Mouse (Mus musculus): ENCODE measurements around the gene Babam2.

Babam2 gene

GRCm38 (mm10) chr5:31840406-31840805, 142.9 kb downstream of the Babam2 start:
- 86% methylated on average over 1 of the region's 1 CpGs for WGBS

GRCm38 (mm10) chr5:31844856-31845255, 147.4 kb downstream of the Babam2 start:
- WGBS: 93% methylated on average over 3 of the region's 3 CpGs

- WGBS: 58% methylated on average over 1 of the region's 1 CpGs
These were observed 155.3 kb downstream of the Babam2 start for GRCm38 (mm10) chr5:31852786-31853185.

DNA sequence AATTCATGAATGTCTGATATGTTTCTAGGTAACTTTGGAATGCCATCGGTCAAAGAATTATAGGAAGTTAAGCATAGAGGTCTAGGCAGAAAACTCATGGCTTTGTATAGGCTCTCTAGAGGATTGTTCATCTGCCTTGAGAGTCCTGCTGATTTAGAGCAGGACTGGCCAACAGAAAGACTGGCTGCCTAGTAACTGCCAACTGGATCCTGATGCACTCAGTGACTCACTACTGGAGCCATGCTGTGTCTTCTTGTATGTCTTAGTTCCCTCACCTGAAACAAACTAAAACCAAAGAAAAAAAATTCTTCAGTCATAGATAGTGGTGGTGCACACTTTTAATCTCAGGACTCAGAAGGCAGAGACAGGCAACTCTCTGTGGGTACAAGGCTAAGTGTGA, 156.3 kb downstream of the Babam2 start:
- 92% methylated on average over 1 of the region's 1 CpGs for WGBS

GRCm38 (mm10) chr5:31858877-31859276, 161.4 kb downstream of the Babam2 start:
- 91% methylated on average over 10 of the region's 10 CpGs for WGBS

DNA sequence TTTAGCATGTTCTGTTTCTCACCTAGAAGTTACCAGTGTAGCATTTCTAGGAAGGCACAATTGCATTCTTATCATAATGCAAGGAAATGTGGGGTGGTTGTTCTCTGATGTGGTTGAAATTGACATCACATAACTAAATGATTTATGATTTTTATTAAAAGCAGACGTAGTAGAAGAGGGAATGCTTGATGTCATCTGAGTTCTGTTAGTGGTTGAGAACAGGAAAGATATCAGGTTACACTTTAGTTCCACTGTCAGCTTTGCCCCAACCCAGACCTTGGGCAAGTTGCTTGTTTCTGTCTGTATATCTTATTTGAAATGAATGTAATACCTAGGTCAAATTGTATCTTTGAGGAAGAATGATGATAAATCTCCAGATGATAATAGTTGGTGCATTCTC, 162.9 kb downstream of the Babam2 start:
- WGBS: 91% methylated on average over 1 of the region's 1 CpGs

- WGBS: 96% methylated on average over 5 of the region's 5 CpGs
These were observed 163.5 kb downstream of the Babam2 start for GRCm38 (mm10) chr5:31860831-31861624.

DNA sequence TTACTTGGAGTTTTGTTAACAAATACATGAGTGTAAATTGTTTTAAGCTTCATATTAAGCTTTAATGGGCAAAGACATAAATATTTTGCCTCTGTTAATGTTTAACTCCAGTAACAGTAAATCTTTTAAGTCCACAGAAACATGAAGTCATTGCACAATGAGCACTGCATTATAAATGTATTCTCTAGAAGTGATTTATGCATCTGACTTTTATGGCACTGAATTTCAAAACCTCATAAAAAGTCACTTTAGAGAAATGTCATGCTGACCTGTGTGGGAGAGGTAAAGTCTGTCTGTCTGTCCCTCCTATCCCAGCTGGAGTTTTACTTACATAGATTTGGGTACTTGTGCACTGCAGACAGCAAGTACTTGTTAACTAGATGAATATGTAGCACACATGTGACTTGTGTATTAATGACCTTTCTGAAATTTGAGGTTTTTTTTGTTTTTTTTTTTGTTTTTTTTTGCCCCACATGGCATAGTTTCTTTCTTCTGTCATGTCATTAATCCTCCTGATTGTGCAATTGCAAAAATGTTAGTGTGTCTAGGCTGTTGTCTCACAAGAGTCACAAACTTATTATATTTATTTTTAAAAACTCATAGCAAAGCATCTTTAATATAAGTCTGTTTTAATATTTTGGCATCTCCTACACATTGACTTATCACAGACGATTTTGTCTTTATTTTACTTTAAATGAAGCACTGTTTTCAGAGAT, 165.4 kb downstream of the Babam2 start:
- 79% methylated on average over 1 of the region's 1 CpGs for WGBS

GRCm38 (mm10) chr5:31864095-31864494, 166.6 kb downstream of the Babam2 start:
- 79% methylated on average over 2 of the region's 2 CpGs for WGBS

- WGBS: 78% methylated on average over 3 of the region's 3 CpGs
These were observed 168.6 kb downstream of the Babam2 start for GRCm38 (mm10) chr5:31866071-31866470.

DNA sequence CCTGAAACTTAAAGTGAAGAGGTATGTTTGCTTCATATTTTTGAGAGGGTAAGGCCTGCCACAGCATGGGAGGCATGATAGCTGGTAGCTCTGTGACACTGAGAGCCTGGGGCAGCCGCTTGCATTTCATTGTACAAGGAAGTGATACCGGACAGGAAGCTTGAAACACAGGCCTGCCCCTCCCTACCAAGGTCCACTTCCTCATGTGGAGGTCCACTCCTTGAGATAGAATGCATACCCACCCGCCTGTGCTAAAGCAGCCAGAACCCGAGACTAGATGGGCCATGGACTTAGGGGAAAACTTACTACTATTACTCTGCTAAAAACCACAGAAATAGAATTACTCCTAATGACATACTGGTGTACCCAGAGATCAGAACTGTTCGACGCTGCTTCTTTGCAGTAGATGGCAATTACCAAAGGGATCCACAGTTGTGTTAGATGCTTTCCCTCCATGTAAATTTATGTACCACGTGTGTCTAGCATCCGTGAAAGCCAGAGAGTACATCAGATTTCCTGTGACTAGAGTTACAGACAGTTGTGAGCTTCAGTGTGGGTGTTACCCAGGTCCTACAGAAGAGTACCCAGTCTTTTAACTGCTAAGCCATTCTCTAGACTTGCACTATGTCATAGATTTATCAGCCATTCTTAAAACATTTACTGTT, 173.5 kb downstream of the Babam2 start:
- 77% methylated on average over 8 of the region's 8 CpGs for WGBS

DNA sequence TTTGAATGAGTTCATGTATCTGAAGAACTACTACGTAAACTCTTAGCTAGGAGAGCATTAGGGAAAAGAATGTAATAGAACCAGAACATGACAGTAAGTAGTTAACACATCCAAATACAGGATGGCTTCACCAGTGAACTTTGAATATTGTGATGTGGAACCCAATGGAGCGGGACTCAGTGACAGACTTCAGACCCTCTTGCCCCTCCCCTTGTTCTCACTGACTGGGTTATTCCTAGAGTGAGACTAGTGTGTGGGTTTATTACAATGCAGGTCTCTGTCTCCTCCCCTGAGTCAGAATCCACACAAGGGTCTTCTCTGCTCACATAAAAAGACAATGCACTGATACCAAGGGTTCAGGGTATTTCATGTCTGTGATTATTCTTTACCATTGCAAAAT, 175.8 kb downstream of the Babam2 start:
- WGBS: 97% methylated on average over 2 of the region's 2 CpGs

DNA sequence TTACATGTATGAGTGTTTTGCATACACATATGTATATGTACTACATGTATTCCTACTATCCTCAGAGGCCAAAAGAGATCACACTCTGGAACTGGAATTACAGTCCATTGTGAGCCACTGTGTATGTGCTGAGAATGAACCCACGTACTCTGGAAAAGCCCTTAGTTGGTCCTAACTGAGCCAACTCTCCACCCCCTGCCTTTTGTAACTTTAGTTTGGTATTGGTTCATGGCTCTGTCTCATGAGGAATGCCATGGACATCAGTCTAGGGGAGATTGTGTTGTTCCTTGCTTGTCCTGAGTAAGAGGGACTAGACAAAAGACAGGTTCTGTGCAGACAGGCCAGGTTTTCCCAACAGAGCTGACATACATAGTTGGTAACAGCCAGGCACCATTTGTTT, 177.1 kb downstream of the Babam2 start:
- 68% methylated on average over 1 of the region's 1 CpGs for WGBS

- 92% methylated on average over 3 of the region's 3 CpGs for WGBS
These were observed 178.0 kb downstream of the Babam2 start for GRCm38 (mm10) chr5:31875443-31875842.

- 68% methylated on average over 8 of the region's 8 CpGs for WGBS
These were observed 178.9 kb downstream of the Babam2 start for GRCm38 (mm10) chr5:31876216-31876974.

DNA sequence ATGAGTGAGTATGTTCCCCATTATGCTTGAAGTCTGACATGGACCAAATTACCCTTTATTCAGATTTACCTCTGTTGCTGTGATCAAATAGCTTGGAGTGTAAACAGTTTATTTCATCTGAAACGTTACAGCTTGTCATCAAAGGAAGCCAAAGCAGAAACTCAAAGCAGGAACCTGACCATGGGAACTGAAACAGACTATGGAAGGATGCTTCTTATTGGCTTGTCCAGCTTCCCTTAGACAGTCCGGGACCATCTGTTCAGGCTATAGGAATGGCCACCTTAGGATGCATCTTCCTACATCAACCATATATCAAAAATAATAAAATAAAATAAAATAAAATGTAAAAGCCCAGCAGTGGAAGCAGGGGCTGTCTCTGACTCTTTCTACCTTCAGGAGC, 183.0 kb downstream of the Babam2 start:
- 76% methylated on average over 2 of the region's 2 CpGs for WGBS

- 32% methylated on average over 3 of the region's 3 CpGs for WGBS
These were observed 184.8 kb downstream of the Babam2 start for GRCm38 (mm10) chr5:31882297-31882696.

DNA sequence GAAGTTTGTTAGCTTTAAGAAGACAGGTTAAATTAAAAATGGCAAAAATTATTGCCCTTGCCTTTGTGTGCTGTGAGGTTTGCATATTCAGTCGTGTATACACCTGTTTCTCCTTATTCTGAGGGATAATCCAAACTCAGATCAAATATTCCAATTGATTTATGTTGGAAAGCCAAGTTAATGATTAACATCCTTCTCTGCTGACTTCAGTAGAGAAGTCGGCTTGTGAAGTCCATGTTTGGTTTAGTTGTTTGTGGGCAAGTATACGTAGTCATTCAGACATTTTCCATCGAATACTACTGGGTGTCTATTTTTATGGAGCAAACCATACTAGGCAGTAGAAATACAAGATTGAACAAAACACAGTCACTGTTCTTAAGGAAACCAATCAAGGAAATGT, 187.5 kb downstream of the Babam2 start:
- 83% methylated on average over 4 of the region's 4 CpGs for WGBS

DNA sequence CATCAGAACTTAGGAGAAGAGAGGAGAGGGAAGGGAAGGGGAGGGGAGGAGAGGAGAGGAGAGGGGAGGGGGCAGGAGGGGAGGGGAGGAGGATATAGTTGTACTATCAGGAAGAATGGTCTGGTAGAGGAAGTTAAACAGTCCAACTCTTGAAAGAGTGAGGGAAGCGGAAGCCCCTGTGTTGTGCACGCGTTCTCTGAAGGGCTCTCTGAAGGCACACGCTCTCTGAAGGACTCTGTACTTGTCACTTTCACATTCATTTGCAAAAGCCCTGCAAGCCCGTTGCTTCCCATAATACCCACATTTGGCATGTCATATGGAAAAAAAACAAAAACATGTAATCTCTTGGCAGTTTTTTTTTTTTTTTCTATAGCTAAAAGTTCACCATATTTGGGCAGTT, 190.1 kb downstream of the Babam2 start:
- 67% methylated on average over 5 of the region's 5 CpGs for WGBS

DNA sequence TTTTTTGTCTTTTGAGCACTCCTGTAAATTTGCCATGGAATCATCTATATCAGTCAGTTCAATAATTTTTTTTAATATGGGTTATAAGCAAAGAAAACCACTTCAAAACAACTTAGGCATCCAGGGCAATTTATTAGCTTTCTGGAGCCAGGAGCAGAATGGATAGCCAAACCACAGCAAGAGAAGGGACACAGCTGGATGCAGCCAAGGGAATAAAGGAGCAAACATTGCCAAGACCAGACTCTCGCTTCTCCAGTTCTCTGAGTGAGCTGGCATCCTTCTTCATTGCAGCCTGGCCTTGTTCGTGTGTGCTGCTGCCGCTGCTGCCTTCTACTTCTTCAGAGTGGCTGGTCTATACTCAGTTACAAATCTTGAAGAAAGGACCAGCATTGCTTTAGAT, 190.9 kb downstream of the Babam2 start:
- 66% methylated on average over 3 of the region's 3 CpGs for WGBS

DNA sequence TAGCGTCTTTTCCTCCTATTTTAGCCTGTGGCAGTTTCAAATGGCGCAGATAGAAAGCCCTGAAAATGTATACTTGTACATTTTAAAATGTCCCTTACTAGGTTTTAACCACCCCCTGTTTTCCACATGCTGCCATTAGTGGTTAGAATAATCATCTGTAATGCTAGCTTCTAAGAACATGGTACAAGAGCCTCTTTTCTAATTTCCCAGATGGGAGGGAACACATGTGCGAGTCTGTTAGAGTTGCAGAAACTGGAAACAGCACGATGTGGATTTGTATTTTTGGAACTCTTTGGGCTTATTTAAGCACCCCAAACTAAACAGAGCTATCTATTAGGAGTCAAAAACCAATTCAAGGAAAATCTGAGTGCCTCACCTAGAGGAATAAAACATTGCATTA, 195.1 kb downstream of the Babam2 start:
- WGBS: 52% methylated on average over 4 of the region's 4 CpGs

- WGBS: 85% methylated on average over 3 of the region's 3 CpGs
These were observed 202.4 kb downstream of the Babam2 start for GRCm38 (mm10) chr5:31899901-31900300.
